Mouse (Mus musculus) brain, embryonic 14.5 days (tissue): Measurements from ENCODE around the gene Olfr1143.

Experiments used
- CTCF ChIP-seq: fragments of 200-500 bp; IDR thresholded peaks from 2 replicates; pipeline ENCODE4 v1.5.1; 2012; ENCODE audit warnings: inconsistent platforms, mild to moderate bottlenecking, moderate library complexity, borderline replicate concordance; ENCODE audit not compliant: insufficient read depth, insufficient read length; ENCODE audit errors: extremely low read depth
- POLR2A ChIP-seq: fragments of 200-500 bp; IDR thresholded peaks from 2 replicates; pipeline ENCODE4 v1.6.1; 2012; ENCODE audit warnings: mild to moderate bottlenecking, inconsistent platforms, borderline replicate concordance; ENCODE audit not compliant: poor library complexity, insufficient read depth, insufficient read length, severe bottlenecking; ENCODE audit errors: extremely low read depth

DNA sequence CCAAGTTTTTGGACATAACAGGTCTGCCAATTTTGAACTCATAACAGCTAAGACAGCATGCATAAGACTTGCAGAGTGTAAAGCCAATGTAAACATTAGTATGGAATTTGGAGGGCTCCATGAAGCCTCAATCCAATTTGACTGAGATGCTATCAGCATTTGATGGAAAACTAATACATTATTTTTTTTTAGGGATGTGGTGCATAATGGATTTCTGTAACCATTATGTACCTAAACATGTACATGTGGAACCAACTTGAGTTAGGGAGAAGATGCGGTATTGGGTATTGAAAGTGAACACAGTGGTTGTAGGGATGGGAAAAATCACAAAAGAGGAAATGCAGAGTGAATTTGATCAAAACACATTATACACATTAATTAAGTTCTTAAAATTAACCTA, 29.8 kb downstream of the Olfr1143 start, which contains the start of gene Olfr1148:
- TF ChIP-seq CTCF (no peak), POLR2A (no peak)
